Mouse (Mus musculus) small intestine, adult 2 months (tissue): ENCODE data around the gene Htr5b. TPM values are rescaled to one million over a fixed set of nuclear protein-coding genes. Genes with fewer than 3 reads are reported as not detected.

ENCODE experiments used
- H3K27ac ChIP-seq: fragments of 200-500 bp; 2 replicates; pipeline ENCODE4 v1.5.1; 2012; ENCODE audit warnings: low read depth, low read length, control low read depth, inconsistent platforms; ENCODE audit not compliant: insufficient read depth
- H3K27me3 ChIP-seq: fragments of 200-500 bp; 2 replicates; pipeline ENCODE4 v1.6.1; 2012; ENCODE audit warnings: mild to moderate bottlenecking, moderate library complexity, low read length, inconsistent platforms; ENCODE audit not compliant: control insufficient read depth, insufficient read depth
- H3K36me3 ChIP-seq: fragments of 200-500 bp; 2 replicates; pipeline ENCODE4 v1.6.1; 2012; ENCODE audit warnings: mild to moderate bottlenecking, low read length, control low read depth, inconsistent platforms; ENCODE audit not compliant: control insufficient read depth, insufficient read depth
- H3K4me1 ChIP-seq: fragments of 200-500 bp; 2 replicates; pipeline ENCODE4 v1.6.1; 2012; ENCODE audit warnings: low read length, inconsistent platforms, mixed read lengths; ENCODE audit not compliant: control insufficient read depth, insufficient read depth, insufficient read length
- H3K4me3 ChIP-seq: fragments of 200-500 bp; 2 replicates; pipeline ENCODE4 v1.5.1; 2012; ENCODE audit warnings: low read depth, mild to moderate bottlenecking, control low read depth, inconsistent platforms, low read length, moderate library complexity
- CTCF ChIP-seq: fragments of 200-500 bp; IDR thresholded peaks from 2 replicates; pipeline ENCODE4 v1.5.1; 2012; ENCODE audit warnings: low read depth, mild to moderate bottlenecking, control low read depth, inconsistent platforms, low read length, moderate library complexity, mixed read lengths; ENCODE audit not compliant: insufficient replicate concordance, insufficient read length; ENCODE audit errors: extremely low read depth
- POLR2A ChIP-seq: fragments of 200-500 bp; IDR thresholded peaks from 2 replicates; pipeline ENCODE4 v1.6.1; 2012; ENCODE audit warnings: low read depth, mild to moderate bottlenecking, control low read depth, inconsistent platforms, low read length, moderate library complexity
- WGBS: fragments of 180-500 bp; shearing (Covaris S2); methylation state at CpG from one replicate; pipeline ENCODE4 v1.1.7; 2018; 5-methylcytosine and 5-hydroxymethylcytosine counted together
- polyA plus RNA-seq: library from polyadenylated mRNA; depleted of rRNA; stranded (reverse); fragments of >200 nt; gene quantifications from 2 replicates; pipeline ENCODE4 v1.2.3, GENCODE M21; 2012

Htr5b gene
- polyA plus RNA-seq, 1 experiment: not detected

GRCm38 (mm10) chr1:121527061-121527460, 1.2 kb downstream of the Htr5b start:
- Histone ChIP-seq H3K36me3 (no peaks in the 10 kb centered on the region), H3K4me1 (no peaks in the 10 kb centered on the region; the same call in 1 of the 2 replicates), H3K27ac (no peak overlapping the region), H3K27me3 (peaks cover 17% of the 10 kb centered on the region), H3K4me3 (no peak overlapping the region)
- WGBS: 35% methylated on average over 17 of the region's 17 CpGs
- TF ChIP-seq POLR2A: no peak

GRCm38 (mm10) chr1:121518609-121519008, 9.7 kb downstream of the Htr5b start:
- no peaks in the 10 kb centered on the region for H3K36me3 ChIP-seq
- H3K27me3 ChIP-seq: no peaks in the 10 kb centered on the region
- no peak overlapping the region for H3K4me3 ChIP-seq
- TF ChIP-seq CTCF (no peak), POLR2A (no peak)
- no peak overlapping the region for H3K27ac ChIP-seq
- H3K4me1 ChIP-seq: no peaks in the 10 kb centered on the region
- 63% methylated on average over 1 of the region's 1 CpGs for whole genome bisulfite sequencing

GRCm38 (mm10) chr1:121511966-121512365, 16.3 kb downstream of the Htr5b start:
- no peak for TF ChIP-seq CTCF
- TF ChIP-seq POLR2A: no peak
- no peaks in the 10 kb centered on the region for H3K27me3 ChIP-seq
- H3K4me3 ChIP-seq: no peak overlapping the region
- no peaks in the 10 kb centered on the region for H3K36me3 ChIP-seq
- no peak overlapping the region for H3K27ac ChIP-seq
- 93% methylated on average over 2 of the region's 2 CpGs for WGBS
- H3K4me1 ChIP-seq: no peaks in the 10 kb centered on the region

GRCm38 (mm10) chr1:121511186-121511585, 17.1 kb downstream of the Htr5b start:
- Histone ChIP-seq H3K27me3 (no peaks in the 10 kb centered on the region), H3K4me1 (no peaks in the 10 kb centered on the region), H3K27ac (no peak overlapping the region), H3K4me3 (no peak overlapping the region), H3K36me3 (peaks cover 3% of the 10 kb centered on the region)
- TF ChIP-seq CTCF: no peak
- TF ChIP-seq POLR2A: no peak
- WGBS: 40% methylated on average over 2 of the region's 2 CpGs

GRCm38 (mm10) chr1:121510420-121511140, 17.7 kb downstream of the Htr5b start:
- H3K36me3 ChIP-seq: peaks cover 3% of the 10 kb centered on the region
- TF ChIP-seq POLR2A (no peak), CTCF (no peak)
- no peak overlapping the region for H3K27ac ChIP-seq
- 81% methylated on average over 19 of the region's 19 CpGs for WGBS
- no peak overlapping the region for H3K4me3 ChIP-seq
- H3K4me1 ChIP-seq: no peaks in the 10 kb centered on the region
- H3K27me3 ChIP-seq: no peaks in the 10 kb centered on the region

- H3K4me3 ChIP-seq: no peak overlapping the region
- WGBS: 90% methylated on average over 2 of the region's 2 CpGs
- no peak for TF ChIP-seq CTCF
- no peak for TF ChIP-seq POLR2A
- H3K27me3 ChIP-seq: no peaks in the 10 kb centered on the region
- no peak overlapping the region for H3K27ac ChIP-seq
- H3K4me1 ChIP-seq: no peaks in the 10 kb centered on the region
- H3K36me3 ChIP-seq: peaks cover 11% of the 10 kb centered on the region
Measured at GRCm38 (mm10) chr1:121508729-121509128, 19.5 kb downstream of the Htr5b start.

GRCm38 (mm10) chr1:121497093-121497492, 31.2 kb downstream of the Htr5b start:
- Histone ChIP-seq H3K36me3 (peaks cover 79% of the 10 kb centered on the region), H3K4me3 (no peak overlapping the region), H3K27ac (no peak overlapping the region), H3K27me3 (no peaks in the 10 kb centered on the region), H3K4me1 (no peaks in the 10 kb centered on the region)
- 89% methylated on average over 4 of the region's 4 CpGs for WGBS
- TF ChIP-seq CTCF (no peak), POLR2A (no peak)
